Mouse (Mus musculus): ENCODE measurements around the gene C4bp.

DNA sequence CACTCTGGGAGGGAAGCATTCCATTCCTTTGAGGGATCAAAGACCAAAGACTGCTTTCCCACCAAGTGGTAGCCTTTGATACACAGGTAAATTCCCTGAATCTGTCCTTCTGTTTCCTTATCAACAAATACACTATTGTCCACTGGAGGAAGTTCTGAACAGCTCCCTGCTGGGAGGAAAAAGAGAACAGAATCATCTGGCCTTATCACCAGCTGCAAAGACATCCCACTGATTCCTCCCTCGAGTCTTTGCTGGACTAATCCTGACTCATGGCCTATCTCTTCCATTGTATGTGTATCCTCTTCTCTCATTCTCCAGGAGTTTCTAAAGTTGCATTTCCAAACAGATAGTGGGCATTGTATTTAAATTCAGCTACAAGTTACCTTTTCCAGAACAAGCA is 22.5 kb upstream of the C4bp start:
- TF ChIP-seq CTCF (IDR thresholded peaks at IDR 0.05; ENCODE audit: borderline replicate concordance, insufficient read depth, low read depth, low read length) (no peak), POLR2A (IDR thresholded peaks at IDR 0.05; ENCODE audit: borderline replicate concordance, insufficient read depth, low read length) (no peak)

Measured in cerebellum, adult 2 months (tissue).